Mouse (Mus musculus) 3134 (cell line): ENCODE measurements around the gene Gm17469.
"Not testable (repeated sequence)": the region's sequence is repeated elsewhere in the genome, so short reads cannot be mapped to it uniquely, and the experiment has no call there.

Source experiments
- DNase-seq: peaks from one replicate; pipeline ENCODE4 v3.0.0-alpha.2; 2011; ENCODE audit warnings: low spot score; ENCODE audit not compliant: insufficient read length; ENCODE audit errors: extremely low read depth

Gene Gm17469

GRCm38 (mm10) chrX:124629593-124629992 is at the start of gene Gm17469:
TSS of gene Gm17469 (plus strand) at chrX:124629893.
- DNase-seq: not testable (repeated sequence)
